Mouse (Mus musculus) neural tube, embryonic 12.5 days (tissue): ENCODE results near the gene Homer1. TPM values are rescaled to one million over a fixed set of nuclear protein-coding genes. Genes with fewer than 3 reads are reported as not detected.

ENCODE experiments used
- ATAC-seq: fragments of 200-750 bp; cut with Nextera tagmentation; 2 replicates; pipeline ENCODE4 v1.8.0; 2017; ENCODE audit warnings: low read depth, mild to moderate bottlenecking, moderate TSS enrichment, moderate library complexity; ENCODE audit not compliant: low FRiP score
- H3K27ac ChIP-seq: fragments of 300-500 bp; sonication (generic); 2 replicates; pipeline ENCODE4 v1.5.1; 2016
- H3K27me3 ChIP-seq: fragments of 300-500 bp; sonication (generic); replicated peaks from 2 replicates; pipeline ENCODE4 v1.6.1; 2016; ENCODE audit warnings: mild to moderate bottlenecking
- H3K36me3 ChIP-seq: fragments of 300-500 bp; sonication (generic); 2 replicates; pipeline ENCODE4 v1.6.1; 2016; ENCODE audit warnings: mild to moderate bottlenecking
- H3K4me1 ChIP-seq: fragments of 300-500 bp; sonication (generic); 2 replicates; pipeline ENCODE4 v1.6.1; 2016
- H3K4me2 ChIP-seq: fragments of 300-500 bp; sonication (generic); replicated peaks from 2 replicates; pipeline ENCODE4 v1.6.1; 2016; ENCODE audit warnings: mild to moderate bottlenecking
- H3K4me3 ChIP-seq: fragments of 300-500 bp; sonication (generic); 2 replicates; pipeline ENCODE4 v1.5.1; 2016
- H3K9ac ChIP-seq: fragments of 300-500 bp; sonication (generic); 2 replicates; pipeline ENCODE4 v1.6.1; 2016; ENCODE audit warnings: mild to moderate bottlenecking
- H3K9me3 ChIP-seq: fragments of 300-500 bp; sonication (generic); 2 replicates; pipeline ENCODE4 v1.6.1; 2016; ENCODE audit warnings: mild to moderate bottlenecking
- WGBS: fragments of 180-500 bp; shearing (Covaris S2); methylation state at CpG from one replicate; pipeline ENCODE4 v1.1.7; 2016; 5-methylcytosine and 5-hydroxymethylcytosine counted together
- polyA plus RNA-seq: library from polyadenylated mRNA; unstranded; fragments of >200 nt; fragmentation: Nextera tagmentation; extraction: Ambion mirVana; gene quantifications from 2 replicates; pipeline ENCODE4 v1.2.1, GENCODE M21; 2016

Homer1 gene
- 18.2 and 18.9 TPM in 2 replicates for polyA plus RNA-seq

DNA sequence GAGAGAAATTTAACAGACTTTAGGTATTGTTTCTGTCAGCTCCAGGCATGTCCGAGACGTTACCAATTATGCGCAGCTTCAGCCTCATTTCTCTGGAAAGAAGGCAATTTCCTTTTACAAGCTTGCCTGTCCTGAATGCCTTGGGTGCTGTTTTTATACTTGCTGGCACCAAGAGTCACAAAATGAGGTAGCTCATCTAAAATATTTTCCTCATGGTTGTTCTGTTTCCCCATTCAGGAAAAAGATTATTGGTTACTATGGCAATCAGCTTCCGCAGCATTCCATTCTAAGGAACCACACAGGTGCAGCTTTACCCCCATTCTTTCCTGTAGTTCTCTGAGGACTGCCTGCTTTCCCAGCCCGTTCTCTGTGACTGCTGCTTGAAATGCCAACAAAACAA is at the start of gene Homer1:
Homer1 (plus strand) TSS at position 320 of the 400 bp plus-strand sequence.
- H3K4me1 ChIP-seq: no peaks in the 10 kb centered on the region
- H3K27ac ChIP-seq: no peak within 1 kb of the TSS
- H3K9me3 ChIP-seq: no peaks in the 10 kb centered on the region
- H3K27me3 ChIP-seq: no peaks in the 10 kb centered on the region
- H3K4me2 ChIP-seq: no peak within 1 kb of the TSS
- no peak within 1 kb of the TSS for H3K4me3 ChIP-seq
- ATAC-seq: no peak
- H3K36me3 ChIP-seq: no peaks in the 10 kb centered on the region
- no peak within 1 kb of the TSS for H3K9ac ChIP-seq
- WGBS: 78% methylated on average over 5 of the region's 5 CpGs

DNA sequence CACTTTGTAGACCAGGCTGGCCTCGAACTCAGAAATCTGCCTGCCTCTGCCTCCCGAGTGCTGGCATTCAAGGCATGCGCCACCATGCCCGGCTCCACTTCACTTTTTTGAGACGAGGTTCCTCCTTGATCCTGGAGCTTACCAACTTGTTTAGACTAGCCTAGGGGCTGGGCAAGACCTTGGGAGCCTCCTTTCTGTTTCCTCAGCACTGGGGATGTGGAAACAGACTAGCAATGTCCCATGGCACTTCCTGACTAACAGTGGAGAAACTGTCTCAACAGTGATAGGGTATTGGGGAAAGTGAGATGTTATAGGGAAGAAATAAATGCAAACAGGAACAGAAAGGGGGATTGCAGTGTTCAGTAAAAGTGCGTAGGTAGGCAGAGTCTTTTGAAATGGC is 47.7 kb upstream of the Homer1 start:
- no peak for ATAC-seq
- WGBS: 87% methylated on average over 6 of the region's 6 CpGs

DNA sequence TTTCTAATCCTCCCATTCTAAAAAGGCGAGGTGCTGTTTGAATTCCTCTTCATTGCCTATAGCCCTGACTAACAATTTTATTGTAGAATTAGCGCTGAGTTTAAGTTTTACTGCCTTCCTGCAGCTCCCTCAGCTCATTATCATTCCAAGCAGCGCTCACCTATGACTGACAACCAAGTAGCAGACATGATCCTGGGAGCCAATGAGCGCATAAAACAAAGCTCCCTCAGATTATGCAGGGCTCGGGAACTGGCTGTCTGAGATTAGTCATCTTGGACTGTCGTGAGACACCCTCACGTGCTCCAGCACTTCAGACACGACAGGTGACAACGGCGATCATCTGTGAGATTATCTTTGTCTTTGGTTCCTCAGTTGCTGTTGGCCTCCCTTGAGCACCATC is 47.3 kb upstream of the Homer1 start:
- Histone ChIP-seq H3K9me3 (no peaks in the 10 kb centered on the region), H3K4me2 (no peak overlapping the region), H3K4me1 (no peaks in the 10 kb centered on the region), H3K4me3 (no peak overlapping the region), H3K27ac (no peak overlapping the region), H3K27me3 (no peaks in the 10 kb centered on the region), H3K36me3 (no peaks in the 10 kb centered on the region), H3K9ac (no peak overlapping the region)
- WGBS: 77% methylated on average over 10 of the region's 10 CpGs
- ATAC-seq: no peak

More for the DNA sequence above, 47.7 kb upstream of the Homer1 start:
- H3K9ac ChIP-seq: no peak overlapping the region
- no peak overlapping the region for H3K4me3 ChIP-seq
- no peaks in the 10 kb centered on the region for H3K4me1 ChIP-seq
- no peaks in the 10 kb centered on the region for H3K9me3 ChIP-seq
- no peaks in the 10 kb centered on the region for H3K27me3 ChIP-seq
- no peaks in the 10 kb centered on the region for H3K36me3 ChIP-seq
- H3K4me2 ChIP-seq: no peak overlapping the region
- no peak overlapping the region for H3K27ac ChIP-seq

DNA sequence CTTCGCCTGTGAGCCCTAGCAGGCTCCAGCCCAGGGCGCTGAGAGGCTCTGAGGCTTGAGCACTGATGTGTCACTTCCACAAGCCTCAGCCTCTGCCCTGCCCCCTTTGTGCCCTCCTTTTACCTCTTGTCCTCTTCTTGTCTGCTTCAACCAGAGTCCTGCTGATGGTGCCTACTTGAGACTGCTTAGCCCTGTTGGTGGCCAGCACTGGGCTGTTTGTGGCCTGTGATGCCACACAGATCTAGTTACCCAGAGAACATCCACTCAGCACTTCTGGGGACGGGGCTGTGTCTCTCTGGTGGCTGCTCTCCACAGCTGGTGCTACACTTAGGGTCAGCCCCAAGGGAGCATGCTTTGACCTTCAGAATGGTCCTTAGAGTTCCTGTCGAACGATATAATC is 46.5 kb upstream of the Homer1 start:
- no peak overlapping the region for H3K27ac ChIP-seq
- H3K36me3 ChIP-seq: no peaks in the 10 kb centered on the region
- no peak overlapping the region for H3K4me2 ChIP-seq
- WGBS: 80% methylated on average over 5 of the region's 5 CpGs
- ATAC-seq: no peak
- H3K9me3 ChIP-seq: no peaks in the 10 kb centered on the region
- no peaks in the 10 kb centered on the region for H3K27me3 ChIP-seq
- H3K4me1 ChIP-seq: no peaks in the 10 kb centered on the region
- H3K9ac ChIP-seq: no peak overlapping the region
- no peak overlapping the region for H3K4me3 ChIP-seq

DNA sequence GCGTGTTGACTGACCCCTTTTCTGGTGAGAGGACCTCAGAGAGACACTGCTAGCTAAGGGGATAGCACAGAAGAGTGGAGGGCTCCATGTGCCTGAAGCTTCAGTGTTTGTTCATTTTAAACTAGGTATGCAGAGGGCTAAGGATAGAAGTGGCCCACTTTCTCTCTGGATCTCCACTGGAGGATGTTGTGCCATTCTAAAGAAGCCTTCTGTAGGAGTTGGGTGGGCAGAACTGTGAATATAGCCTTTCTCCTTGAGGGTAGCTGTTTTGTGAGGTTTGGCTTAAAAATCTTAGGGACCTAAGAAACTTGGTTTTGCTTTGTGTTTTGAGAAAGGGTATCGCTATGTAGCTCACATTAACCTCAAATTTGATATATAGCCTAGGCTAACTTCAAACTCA is 32.3 kb upstream of the Homer1 start:
- WGBS: 83% methylated on average over 2 of the region's 2 CpGs
- Histone ChIP-seq H3K27ac (no peak overlapping the region), H3K9ac (no peak overlapping the region), H3K4me2 (no peak overlapping the region), H3K36me3 (no peaks in the 10 kb centered on the region), H3K4me3 (no peak overlapping the region), H3K27me3 (no peaks in the 10 kb centered on the region), H3K9me3 (no peaks in the 10 kb centered on the region), H3K4me1 (no peaks in the 10 kb centered on the region)
- ATAC-seq: no peak

DNA sequence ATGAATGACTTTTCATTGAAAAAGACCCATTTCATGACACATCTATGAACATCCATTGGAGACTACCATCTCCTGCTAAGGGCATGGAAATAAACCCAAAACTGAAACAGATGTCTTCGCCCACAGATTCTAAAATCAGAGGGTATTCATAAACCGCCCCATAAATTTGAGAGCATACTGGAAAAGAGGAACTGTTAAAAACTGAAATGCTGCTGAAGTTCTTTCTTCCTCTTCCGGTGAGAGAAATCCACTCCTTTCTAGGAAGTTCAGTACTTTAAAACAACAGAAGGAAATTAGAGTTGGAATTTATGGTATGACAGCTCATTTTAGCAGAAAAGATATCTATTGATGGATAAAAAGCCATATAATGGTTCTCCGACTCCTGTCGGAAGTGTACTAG is 1.1 kb downstream of the Homer1 start:
- Histone ChIP-seq H3K27me3 (no peaks in the 10 kb centered on the region), H3K4me1 (no peaks in the 10 kb centered on the region), H3K4me3 (no peak overlapping the region), H3K36me3 (no peaks in the 10 kb centered on the region), H3K9ac (no peak overlapping the region), H3K27ac (no peak overlapping the region), H3K4me2 (no peak overlapping the region), H3K9me3 (no peaks in the 10 kb centered on the region)
- no peak for ATAC-seq
- WGBS: 91% methylated on average over 5 of the region's 5 CpGs

DNA sequence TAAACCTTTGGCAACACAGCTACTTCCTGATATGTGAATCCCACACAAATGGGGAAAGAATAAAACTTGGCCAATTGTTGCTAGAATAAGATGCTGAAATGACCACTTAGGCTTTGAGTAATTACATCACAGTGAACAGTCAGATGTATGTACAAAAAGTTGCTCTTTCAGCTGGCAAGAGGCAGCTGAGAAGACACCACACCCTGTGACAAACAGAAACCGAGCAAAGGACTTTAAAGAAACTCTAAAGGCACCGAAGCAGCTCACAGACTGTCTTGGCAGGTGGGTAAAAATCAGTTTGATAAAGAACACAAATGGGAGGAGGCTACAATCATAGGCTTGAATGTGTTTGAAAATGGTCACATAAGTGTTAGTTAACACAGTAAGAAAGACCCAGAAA is 1.6 kb downstream of the Homer1 start:
- H3K9me3 ChIP-seq: no peaks in the 10 kb centered on the region
- H3K27ac ChIP-seq: no peak overlapping the region
- no peak overlapping the region for H3K4me3 ChIP-seq
- H3K36me3 ChIP-seq: no peaks in the 10 kb centered on the region
- no peak overlapping the region for H3K9ac ChIP-seq
- no peaks in the 10 kb centered on the region for H3K27me3 ChIP-seq
- no peak for ATAC-seq
- H3K4me2 ChIP-seq: no peak overlapping the region
- H3K4me1 ChIP-seq: no peaks in the 10 kb centered on the region
- 92% methylated on average over 2 of the region's 2 CpGs for WGBS

DNA sequence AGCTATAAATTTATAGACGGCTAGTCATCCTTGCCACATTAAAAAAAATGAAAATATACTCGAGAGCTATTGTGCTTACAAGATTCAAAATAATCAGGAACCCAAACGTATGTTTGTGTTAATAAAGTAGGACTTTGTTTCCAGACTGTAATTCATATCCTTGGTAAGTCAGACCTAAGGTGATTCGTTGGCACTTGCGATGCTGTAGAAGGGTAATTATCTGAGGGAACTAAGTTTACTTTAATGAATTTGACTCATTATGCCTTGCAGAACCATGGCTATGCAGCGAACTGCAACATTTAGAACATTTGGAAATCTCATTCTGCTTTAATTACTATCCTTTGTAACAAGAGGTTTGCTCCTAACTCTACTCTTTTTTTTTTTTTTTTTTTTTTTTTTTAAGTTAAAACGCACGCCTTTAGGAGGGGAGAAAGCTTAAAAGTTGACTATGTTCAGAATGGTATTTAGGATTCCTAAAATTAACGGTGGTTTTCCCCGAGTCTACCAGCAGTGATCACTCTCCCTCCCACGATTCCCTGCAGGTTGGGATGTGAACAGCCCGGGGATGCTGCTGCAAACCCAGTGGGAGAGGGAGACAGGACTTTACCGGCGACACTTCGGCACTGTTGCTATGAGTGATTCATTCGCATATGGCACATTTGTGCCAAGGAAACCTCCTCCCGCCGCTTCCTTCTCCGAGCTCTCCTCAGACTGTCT is 3.6 kb downstream of the Homer1 start:
- H3K36me3 ChIP-seq: no peaks in the 10 kb centered on the region
- WGBS: 14% methylated on average over 19 of the region's 19 CpGs
- peak; percentile 70 for ATAC-seq

DNA sequence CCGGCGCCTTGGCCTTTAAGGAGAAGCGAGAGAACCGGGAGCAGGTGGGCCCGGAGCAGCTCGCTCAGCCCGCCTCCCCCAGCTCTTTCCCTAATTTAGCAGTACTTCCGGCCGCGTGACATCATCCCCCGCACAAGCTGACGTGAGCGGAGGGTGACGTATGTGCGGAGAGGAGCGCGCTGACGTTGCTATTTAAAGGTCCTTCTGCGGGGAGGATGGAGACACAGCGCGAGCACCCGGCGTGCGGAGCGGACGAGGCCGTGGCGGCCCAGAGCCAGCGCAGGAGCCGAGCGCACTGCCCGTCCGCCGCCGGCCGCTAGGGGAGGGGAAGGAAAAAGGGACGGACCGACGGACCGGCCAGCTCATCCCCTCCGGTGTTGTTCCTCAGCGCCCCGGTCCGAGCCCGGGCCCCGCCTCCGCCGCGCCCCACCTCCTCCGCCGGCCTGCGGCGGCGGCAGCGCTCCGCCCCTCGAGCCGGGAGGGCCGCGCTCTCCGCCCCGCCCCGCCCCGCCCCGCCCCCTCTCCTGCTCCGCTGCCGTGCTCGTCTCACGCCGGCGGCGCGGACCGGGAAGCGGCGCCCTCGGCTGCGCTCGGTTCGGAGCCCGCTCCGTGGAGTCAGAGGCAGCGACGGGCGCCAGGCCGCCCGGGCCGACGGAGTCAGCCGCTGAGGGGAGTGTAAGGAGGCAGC is 4.3 kb downstream of the Homer1 start:
- Histone ChIP-seq H3K4me1 (peaks cover 18% of the 10 kb centered on the region), H3K4me2 (peak overlapping the region; percentile 74), H3K9me3 (no peaks in the 10 kb centered on the region), H3K36me3 (no peaks in the 10 kb centered on the region), H3K27ac (peak overlapping the region; percentile 98), H3K4me3 (peak overlapping the region; percentile 87), H3K27me3 (no peaks in the 10 kb centered on the region), H3K9ac (peak overlapping the region; percentile 90)
- peak; percentile 98 for ATAC-seq
- WGBS: under 1% methylated on average over 82 of the region's 90 CpGs

More for the DNA sequence above, 3.6 kb downstream of the Homer1 start:
- Histone ChIP-seq H3K4me3 (peak overlapping the region; percentile 87), H3K4me2 (peak overlapping the region; percentile 74), H3K4me1 (peaks cover 11% of the 10 kb centered on the region), H3K27me3 (no peaks in the 10 kb centered on the region), H3K27ac (peak overlapping the region; percentile 98), H3K9ac (peak overlapping the region; percentile 90), H3K9me3 (no peaks in the 10 kb centered on the region)

DNA sequence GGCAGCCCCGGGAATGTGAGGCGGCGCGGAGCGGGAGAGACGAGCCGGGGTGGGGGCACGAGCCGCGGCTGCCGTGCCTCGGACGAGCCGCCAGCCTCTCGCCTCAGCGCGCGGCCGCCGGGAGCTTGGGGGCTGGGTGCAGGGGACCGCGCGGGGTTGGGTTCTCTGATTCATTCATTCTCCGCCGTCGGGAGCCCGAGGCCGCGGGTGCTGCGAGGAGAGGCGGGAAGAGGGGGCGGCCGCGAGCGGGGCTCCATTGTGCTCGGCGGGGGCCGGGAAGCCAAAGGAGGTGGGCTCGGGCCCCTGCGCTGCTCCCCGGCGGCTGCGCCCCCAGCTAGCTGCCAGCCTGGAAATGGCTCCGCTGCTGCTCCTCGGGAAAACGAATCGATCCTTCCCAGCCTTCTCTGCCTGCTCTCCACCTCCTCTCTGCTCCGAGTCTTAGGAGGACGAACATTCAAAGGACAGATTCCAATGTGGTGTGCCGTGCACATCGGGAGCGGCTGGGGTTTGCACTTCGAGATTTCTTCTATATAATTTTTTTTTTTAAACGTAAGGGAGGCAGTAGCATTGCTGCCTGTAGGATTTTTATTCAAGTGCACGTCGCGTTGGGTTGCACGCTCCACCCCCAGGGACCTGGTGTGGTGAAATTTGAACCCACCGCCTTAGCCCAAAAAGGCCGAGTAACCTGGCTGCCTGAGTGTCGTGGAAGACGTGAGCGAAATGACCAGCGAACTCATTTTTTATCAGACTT is 5.0 kb downstream of the Homer1 start:
- ATAC-seq: peak; percentile 59
- Histone ChIP-seq H3K36me3 (no peaks in the 10 kb centered on the region), H3K9ac (peak overlapping the region; percentile 90), H3K9me3 (no peaks in the 10 kb centered on the region), H3K4me2 (peak overlapping the region; percentile 74), H3K4me1 (peaks cover 18% of the 10 kb centered on the region), H3K27me3 (no peaks in the 10 kb centered on the region), H3K4me3 (peak overlapping the region; percentile 87), H3K27ac (peak overlapping the region; percentile 98)
- under 1% methylated on average over 64 of the region's 64 CpGs for WGBS

DNA sequence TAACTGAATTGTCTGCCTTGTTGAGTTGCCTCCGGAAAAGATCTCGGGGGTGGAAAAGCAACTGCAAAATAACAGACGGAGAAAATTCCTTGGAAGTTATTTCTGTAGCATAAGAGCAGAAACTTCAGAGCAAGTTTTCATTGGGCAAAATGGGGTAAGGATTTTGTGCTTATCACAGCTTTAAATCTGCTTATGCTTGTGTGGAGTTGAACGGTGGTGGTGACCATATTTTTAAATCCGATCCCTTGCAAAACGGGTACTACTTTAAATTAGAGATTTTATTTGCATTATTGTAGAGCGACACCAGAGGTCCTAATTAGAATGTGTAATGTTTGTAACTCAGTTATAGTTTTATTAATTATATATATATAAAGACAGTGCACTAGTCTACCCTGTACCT is 5.7 kb downstream of the Homer1 start:
- H3K27me3 ChIP-seq: no peaks in the 10 kb centered on the region
- WGBS: 15% methylated on average over 7 of the region's 7 CpGs
- no peak overlapping the region for H3K27ac ChIP-seq
- H3K4me3 ChIP-seq: peak overlapping the region; percentile 87
- H3K36me3 ChIP-seq: no peaks in the 10 kb centered on the region
- peaks cover 18% of the 10 kb centered on the region for H3K4me1 ChIP-seq
- peak overlapping the region; percentile 44; the same call in 1 of the 2 replicates for H3K9ac ChIP-seq
- H3K9me3 ChIP-seq: no peaks in the 10 kb centered on the region
- peak overlapping the region; percentile 74 for H3K4me2 ChIP-seq
- ATAC-seq: no peak

DNA sequence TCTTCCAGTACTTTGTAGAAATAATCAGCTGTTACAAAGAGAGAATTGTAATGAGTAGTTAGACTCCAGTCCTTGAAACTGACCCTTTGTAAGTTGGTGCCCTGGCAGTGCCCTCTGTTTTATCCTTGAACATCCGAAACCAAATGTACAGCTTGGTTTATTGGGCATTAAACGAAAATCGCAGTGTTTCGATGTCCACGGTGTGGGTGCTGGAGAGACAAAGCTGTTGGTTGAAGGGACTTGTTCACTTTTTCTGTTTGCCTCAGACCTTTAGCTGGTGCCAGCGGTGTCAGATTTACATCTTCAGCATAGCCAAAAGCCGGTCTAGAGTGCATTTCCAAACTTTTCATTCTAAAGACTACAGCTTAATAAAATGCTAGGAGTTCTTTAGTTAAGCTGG is 6.2 kb downstream of the Homer1 start:
- 9% methylated on average over 7 of the region's 7 CpGs for WGBS
- H3K9me3 ChIP-seq: no peaks in the 10 kb centered on the region
- H3K36me3 ChIP-seq: no peaks in the 10 kb centered on the region
- ATAC-seq: no peak
- no peak overlapping the region for H3K27ac ChIP-seq
- H3K4me1 ChIP-seq: peaks cover 18% of the 10 kb centered on the region
- peak overlapping the region; percentile 74 for H3K4me2 ChIP-seq
- peak overlapping the region; percentile 87 for H3K4me3 ChIP-seq
- H3K27me3 ChIP-seq: no peaks in the 10 kb centered on the region
- peak overlapping the region; percentile 44 for H3K9ac ChIP-seq
